In genomic region chr15:27822461-27822860, GRCm38 (mm10) we compare ENCODE assay signal across 18 mouse cellular contexts.
DNase-seq lines count a peak whose midpoint lies in the region; ATAC-seq lines count a peak whose summit lies in the region.
"Had no signal": no experiment of that assay in that cellular context is flagged by ENCODE, and none has a peak within 500 bp of the region (broad histone marks: within the 10 kb centered on the region; RNA-seq: fewer than 3 reads in every experiment).

No protein-coding gene starts in this region.

- H3K4me1 ChIP-seq in forebrain, embryonic 16.5 days (replicated peaks; ENCODE audit: control insufficient read depth, insufficient read depth, low read length) = no peaks in the 10 kb centered on the region
- H3K4me1 ChIP-seq in forebrain, embryonic 13.5 days = no peaks in the 10 kb centered on the region
- H3K4me1 ChIP-seq: heart, embryonic 13.5 days; midbrain, embryonic 13.5 days had no signal

- WGBS in forebrain, embryonic 16.5 days = 74% methylated on average over 4 of the region's 4 CpGs
- 76% methylated on average over 4 of the region's 4 CpGs for WGBS in forebrain, embryonic 13.5 days

- peaks cover 29% of the 10 kb centered on the region for H3K36me3 ChIP-seq in forebrain, embryonic 16.5 days (ENCODE audit: control insufficient read depth, insufficient read depth)
- peaks cover 94% of the 10 kb centered on the region for H3K36me3 ChIP-seq in forebrain, embryonic 13.5 days (ENCODE audit: poor library complexity, severe bottlenecking)

- no peak overlapping the region for H3K4me2 ChIP-seq in forebrain, embryonic 16.5 days (ENCODE audit: low read length)
- no peak overlapping the region for H3K4me2 ChIP-seq in forebrain, embryonic 13.5 days
- H3K4me2 ChIP-seq: heart, embryonic 13.5 days; liver, embryonic 11.5 days; lung, embryonic 14.5 days; midbrain, embryonic 13.5 days had no signal

- no peaks in the 10 kb centered on the region for H3K27me3 ChIP-seq in forebrain, embryonic 16.5 days (replicated peaks; ENCODE audit: control insufficient read depth, insufficient read depth, low read length)
- H3K27me3 ChIP-seq in forebrain, embryonic 13.5 days = no peaks in the 10 kb centered on the region
- H3K27me3 ChIP-seq: heart, embryonic 13.5 days had no signal

- H3K27ac ChIP-seq in forebrain, embryonic 16.5 days (ENCODE audit: low read length) = no peak overlapping the region
- no peak overlapping the region for H3K27ac ChIP-seq in forebrain, embryonic 13.5 days
- H3K27ac ChIP-seq: heart, embryonic 13.5 days; macrophage; midbrain, embryonic 13.5 days had no signal

- no peak overlapping the region for H3K9ac ChIP-seq in forebrain, embryonic 16.5 days (replicated peaks; ENCODE audit: low read depth, low read length)
- no peak overlapping the region for H3K9ac ChIP-seq in forebrain, embryonic 13.5 days
- H3K9ac ChIP-seq: heart, embryonic 13.5 days; lung, embryonic 14.5 days; midbrain, embryonic 13.5 days had no signal

- H3K4me3 ChIP-seq in forebrain, embryonic 16.5 days (replicated peaks; ENCODE audit: low read length) = no peak overlapping the region
- no peak overlapping the region for H3K4me3 ChIP-seq in forebrain, embryonic 13.5 days
- H3K4me3 ChIP-seq: heart, embryonic 13.5 days; midbrain, embryonic 13.5 days had no signal

- peak; percentile 25 to 39 for DNase-seq in kidney, adult 8-10 months
- DNase-seq in kidney, postnatal 4 days = no peak
- DNase-seq in NIH3T3 (ENCODE audit: low read depth) = peak; percentile 48
- DNase-seq in kidney, adult 9 months = peak; percentile 46
- no peak for DNase-seq in cerebellum, postnatal 25 days
- no peak for DNase-seq in T-cell, adult 2 months (ENCODE audit: low spot score)
- DNase-seq: cerebellum, postnatal 10 days; gastrocnemius, postnatal 36 days; lung, embryonic 14.5 days; right cerebral cortex, postnatal 25 days; thymus, postnatal 14 days had no signal

- H3K9me3 ChIP-seq in forebrain, embryonic 16.5 days (ENCODE audit: control insufficient read depth, low read length) = no peaks in the 10 kb centered on the region
- no peaks in the 10 kb centered on the region for H3K9me3 ChIP-seq in forebrain, embryonic 13.5 days (replicated peaks)
- H3K9me3 ChIP-seq: heart, embryonic 13.5 days; midbrain, embryonic 13.5 days had no signal

- peak; percentile 10; the same call in 1 of the 2 replicates for ATAC-seq in forebrain, embryonic 16.5 days
- ATAC-seq in forebrain, embryonic 13.5 days = no peak
- ATAC-seq: intestine, embryonic 16.5 days; midbrain, embryonic 13.5 days had no signal

Comparison
In these comparisons a context has a peak if more than half of its experiments do, and no peak if none do; other contexts are left out.
1. DNase-seq: peak in kidney, adult 8-10 months (2 of 2), NIH3T3 (single experiment) and kidney, adult 9 months (single experiment); none in kidney, postnatal 4 days (0 of 2), cerebellum, postnatal 25 days (0 of 2) and T-cell, adult 2 months (single experiment).